Mouse (Mus musculus) cerebellum, adult 2 months (tissue): ENCODE data around the gene Kmt2d.

Experiments
- CTCF ChIP-seq: fragments of 200-500 bp; IDR thresholded peaks from 2 replicates; pipeline ENCODE4 v1.5.1; 2011; ENCODE audit warnings: low read depth, mild to moderate bottlenecking, control low read depth, low read length, moderate library complexity, borderline replicate concordance; ENCODE audit not compliant: insufficient read depth
- POLR2A ChIP-seq: fragments of 200-500 bp; IDR thresholded peaks from 2 replicates; pipeline ENCODE4 v1.6.1; 2011; ENCODE audit warnings: low read length, control low read depth, borderline replicate concordance; ENCODE audit not compliant: insufficient read depth

DNA sequence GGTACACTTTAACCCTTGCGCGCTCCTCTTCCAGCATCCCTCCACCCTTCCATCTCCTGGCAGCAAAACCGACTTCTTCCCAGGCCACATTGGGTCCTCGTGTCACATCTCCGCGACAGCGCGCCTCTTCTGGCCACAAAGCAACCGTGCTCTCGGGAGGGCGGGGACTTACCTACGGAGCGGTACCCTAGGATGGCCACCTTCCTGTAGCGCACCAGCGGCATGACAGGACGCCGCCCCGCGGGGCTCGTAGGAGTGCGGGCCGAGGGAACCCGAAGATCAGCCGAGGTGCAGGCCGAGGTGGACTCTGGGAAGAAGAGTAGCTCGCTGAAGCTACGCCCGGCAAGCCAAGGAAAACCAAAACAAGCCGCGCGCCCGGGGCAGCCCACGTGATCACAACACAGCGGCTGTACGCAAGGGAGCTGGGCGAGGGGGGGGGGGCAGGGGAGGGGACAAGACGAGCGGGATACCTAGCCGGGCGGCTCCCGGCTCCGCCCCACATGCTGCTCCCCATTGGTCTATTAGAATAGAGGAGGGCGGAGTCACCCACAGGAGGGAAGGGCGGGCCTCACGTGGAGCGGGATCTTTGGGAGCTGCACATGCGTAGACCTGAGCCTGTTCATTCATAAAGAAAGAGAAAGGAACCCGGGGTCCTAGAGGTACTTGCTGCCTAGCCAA, 10.1 kb upstream of the Kmt2d start:
- TF ChIP-seq CTCF (peak; percentile 8; the same call in 1 of the 2 replicates), POLR2A (peak; percentile 24; the same call in 1 of the 2 replicates)
